Mouse (Mus musculus) thymus, adult 2 months (tissue): ENCODE data around the gene Itpr1. TPM values are rescaled to one million over a fixed set of nuclear protein-coding genes. Genes with fewer than 3 reads are reported as not detected.

Experiments used
- DNase-seq: peaks from one replicate; pipeline ENCODE4 v3.0.0; 2021
- H3K27ac ChIP-seq: fragments of 200-500 bp; 2 replicates; pipeline ENCODE4 v1.5.1; 2012; ENCODE audit warnings: low read length, control low read depth; ENCODE audit not compliant: control insufficient read depth, insufficient read depth
- H3K27me3 ChIP-seq: fragments of 200-500 bp; 2 replicates; pipeline ENCODE4 v1.6.1; 2012; ENCODE audit warnings: mild to moderate bottlenecking, low read length, moderate library complexity, mixed read lengths; ENCODE audit not compliant: control insufficient read depth, insufficient read depth
- H3K36me3 ChIP-seq: fragments of 200-500 bp; 2 replicates; pipeline ENCODE4 v1.6.1; 2012; ENCODE audit warnings: mild to moderate bottlenecking, low read length, moderate library complexity; ENCODE audit not compliant: control insufficient read depth, insufficient read depth
- H3K4me1 ChIP-seq: fragments of 200-500 bp; replicated peaks from 2 replicates; pipeline ENCODE4 v1.6.1; 2012; ENCODE audit warnings: low read length; ENCODE audit not compliant: control insufficient read depth, insufficient read depth
- H3K4me3 ChIP-seq: fragments of 200-500 bp; 2 replicates; pipeline ENCODE4 v1.5.1; 2012; ENCODE audit warnings: mild to moderate bottlenecking, low read length, control low read depth, moderate library complexity; ENCODE audit not compliant: control insufficient read depth, insufficient read depth
- CTCF ChIP-seq: fragments of 200-500 bp; IDR thresholded peaks from 2 replicates; pipeline ENCODE4 v1.5.1; 2012; ENCODE audit warnings: mild to moderate bottlenecking, control low read depth, low read length, moderate library complexity, borderline replicate concordance; ENCODE audit not compliant: control insufficient read depth, poor library complexity, insufficient read depth; ENCODE audit errors: extremely low read depth
- POLR2A ChIP-seq: fragments of 200-500 bp; IDR thresholded peaks from 2 replicates; pipeline ENCODE4 v1.6.1; 2012; ENCODE audit warnings: mild to moderate bottlenecking, low read length, control low read depth, moderate library complexity; ENCODE audit not compliant: control insufficient read depth, poor library complexity, insufficient read depth; ENCODE audit errors: extremely low read depth
- WGBS: fragments of 180-500 bp; shearing (Covaris S2); methylation state at CpG from one replicate; pipeline ENCODE4 v1.1.7; 2018; 5-methylcytosine and 5-hydroxymethylcytosine counted together
- polyA plus RNA-seq: library from polyadenylated mRNA; depleted of rRNA; stranded (reverse); fragments of >200 nt; gene quantifications from 2 replicates; pipeline ENCODE4 v1.2.3, GENCODE M21; 2012

Itpr1 gene
- polyA plus RNA-seq, 1 experiment: 28.8 TPM

- H3K27ac ChIP-seq: no peak overlapping the region
- WGBS: 81% methylated on average over 3 of the region's 3 CpGs
- H3K27me3 ChIP-seq: no peaks in the 10 kb centered on the region
- no peak overlapping the region for H3K4me3 ChIP-seq
- DNase-seq: no peak
- H3K4me1 ChIP-seq: no peaks in the 10 kb centered on the region
- TF ChIP-seq POLR2A (no peak), CTCF (no peak)
- no peaks in the 10 kb centered on the region for H3K36me3 ChIP-seq
These were observed 48.6 kb downstream of the Itpr1 start for GRCm38 (mm10) chr6:108261506-108261905.

- WGBS: 96% methylated on average over 3 of the region's 3 CpGs
- H3K4me3 ChIP-seq: no peak overlapping the region
- no peaks in the 10 kb centered on the region for H3K27me3 ChIP-seq
- no peaks in the 10 kb centered on the region for H3K4me1 ChIP-seq
- DNase-seq: no peak
- no peaks in the 10 kb centered on the region for H3K36me3 ChIP-seq
- TF ChIP-seq CTCF (no peak), POLR2A (no peak)
- no peak overlapping the region for H3K27ac ChIP-seq
These were observed 51.3 kb downstream of the Itpr1 start for GRCm38 (mm10) chr6:108264164-108264563.

DNA sequence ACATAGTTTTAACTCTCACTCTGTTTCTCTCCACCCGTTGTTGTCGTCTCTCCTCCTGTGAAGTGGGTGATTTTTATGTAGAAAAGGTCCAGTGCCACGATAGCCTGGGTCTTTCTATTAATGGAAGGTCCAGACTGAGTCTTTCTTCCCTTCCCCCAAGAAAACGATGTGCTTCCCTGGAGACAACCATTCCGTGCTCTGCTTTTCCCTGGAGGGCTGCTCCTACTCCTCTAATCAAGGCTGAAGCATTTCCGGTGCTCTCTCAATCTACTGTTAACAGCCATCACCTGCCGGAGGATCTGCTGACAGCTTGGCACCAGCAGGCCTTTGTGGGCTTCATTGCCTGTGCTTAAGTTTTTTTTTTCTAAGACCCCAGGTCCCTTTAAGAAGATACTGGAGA, 60.6 kb downstream of the Itpr1 start:
- TF ChIP-seq POLR2A: no peak
- TF ChIP-seq CTCF: no peak
- Histone ChIP-seq H3K4me1 (0 out of 2 replicates have a peak, but pooled peaks cover 2% of the 10 kb centered on the region), H3K27ac (no peak overlapping the region), H3K4me3 (no peak overlapping the region), H3K36me3 (no peaks in the 10 kb centered on the region), H3K27me3 (no peaks in the 10 kb centered on the region)
- DNase-seq: no peak
- WGBS: 93% methylated on average over 7 of the region's 7 CpGs

DNA sequence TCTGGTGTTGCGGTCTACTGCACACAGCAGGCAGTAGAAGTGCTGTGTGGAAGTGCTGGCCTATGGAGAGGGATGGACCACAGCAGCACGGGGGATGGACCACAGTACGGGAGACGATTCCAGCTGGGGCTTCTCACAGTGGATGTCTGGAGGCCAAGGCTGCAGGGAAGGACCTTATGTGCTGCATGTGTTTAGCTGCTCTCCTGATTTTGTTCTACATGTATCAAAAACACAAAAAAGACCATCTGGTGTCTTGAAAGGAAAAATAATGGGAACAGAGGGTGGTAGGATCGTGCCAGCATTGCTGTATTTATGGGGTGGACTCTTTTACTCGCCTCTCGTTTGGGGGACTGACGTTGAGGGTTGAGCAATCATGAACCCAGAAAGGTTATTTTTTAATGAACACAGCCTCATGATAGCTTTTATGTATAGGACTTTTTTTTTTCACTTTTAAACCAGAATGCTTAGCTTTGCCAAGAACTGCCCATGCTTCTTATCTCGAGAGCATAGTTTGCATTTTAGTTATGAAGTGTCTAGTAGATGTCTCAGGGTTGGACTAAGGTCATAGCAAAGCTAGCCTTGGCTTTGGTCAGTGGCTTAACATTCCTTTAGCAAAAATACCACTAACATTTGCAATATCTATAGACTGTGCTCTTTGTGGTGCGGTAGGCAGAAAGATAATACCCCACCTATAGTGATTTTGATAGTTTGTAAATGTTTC, 61.6 kb downstream of the Itpr1 start:
- H3K27ac ChIP-seq: no peak overlapping the region
- 94% methylated on average over 10 of the region's 10 CpGs for WGBS
- H3K27me3 ChIP-seq: no peaks in the 10 kb centered on the region
- H3K4me3 ChIP-seq: no peak overlapping the region
- no peaks in the 10 kb centered on the region for H3K36me3 ChIP-seq
- H3K4me1 ChIP-seq: 0 out of 2 replicates have a peak, but pooled peaks cover 2% of the 10 kb centered on the region
- DNase-seq: no peak
- TF ChIP-seq CTCF (no peak), POLR2A (no peak)

DNA sequence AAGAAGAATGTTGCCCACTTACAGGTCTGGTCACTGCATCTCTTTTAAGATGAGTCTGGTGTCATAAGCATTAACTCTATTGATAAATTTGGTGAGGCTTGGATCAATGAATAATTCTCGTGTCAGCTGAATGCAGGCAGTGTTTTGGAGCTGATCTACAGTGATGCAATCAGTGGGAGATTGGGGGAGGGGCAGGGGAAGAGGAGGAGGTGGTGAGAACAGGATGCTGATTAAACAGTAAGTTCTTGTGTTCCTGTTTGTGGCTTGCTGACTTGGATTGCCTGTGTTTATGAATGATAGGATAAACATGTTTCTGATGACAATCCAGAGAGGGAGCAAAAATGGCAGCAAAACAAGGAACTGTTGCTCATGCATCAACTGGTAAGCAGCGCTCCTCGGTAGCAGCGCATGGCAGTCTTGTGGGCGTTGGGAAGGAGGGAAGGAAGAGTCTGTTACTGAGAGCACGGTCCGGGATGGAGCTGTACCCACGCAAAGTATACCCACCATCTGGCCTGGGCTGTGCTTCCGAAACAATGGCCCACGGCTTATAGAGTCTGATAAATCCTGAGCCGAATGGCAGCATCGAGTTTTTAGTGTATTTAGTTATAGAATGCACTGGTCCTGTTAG, 64.1 kb downstream of the Itpr1 start:
- DNase-seq: peak; percentile 13

DNA sequence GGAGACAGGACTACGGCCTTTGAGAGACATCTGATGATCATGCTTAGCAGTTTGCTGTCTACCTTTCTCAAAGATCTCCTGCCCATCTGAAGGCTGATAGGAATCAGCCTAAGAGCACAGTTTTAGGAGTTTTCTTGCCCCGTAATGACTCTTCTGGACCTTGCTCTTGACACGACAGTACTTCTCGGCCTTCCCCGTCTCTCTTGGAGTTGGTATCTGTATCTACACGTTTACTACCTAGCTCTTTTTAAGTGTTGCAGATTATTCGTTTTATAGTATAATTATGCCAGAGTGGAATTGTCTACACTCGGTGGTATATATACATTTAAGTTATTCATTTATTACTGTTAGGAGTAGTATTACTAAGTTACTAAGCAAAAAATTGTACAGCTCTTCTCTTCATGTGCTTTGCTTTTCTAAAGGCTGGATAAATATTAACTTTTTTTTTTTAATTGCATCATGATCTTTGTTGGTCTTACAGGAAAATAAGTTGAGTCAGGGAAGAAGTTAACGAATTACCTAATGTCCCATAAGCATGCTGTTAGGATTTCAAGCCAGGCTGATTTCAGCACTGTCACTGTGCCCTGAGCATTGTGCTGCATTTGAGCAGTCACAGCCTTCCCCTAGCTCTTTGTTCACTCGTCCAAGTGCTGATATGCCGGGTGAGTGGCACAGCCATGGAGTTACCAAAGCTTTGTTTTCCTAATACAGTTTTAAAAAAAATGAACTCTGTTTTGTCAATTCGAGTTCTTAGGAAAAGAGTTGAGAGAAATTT, 64.9 kb downstream of the Itpr1 start:
- H3K4me3 ChIP-seq: no peak overlapping the region
- 96% methylated on average over 12 of the region's 12 CpGs for WGBS
- H3K27ac ChIP-seq: no peak overlapping the region
- 0 out of 2 replicates have a peak, but pooled peaks cover 2% of the 10 kb centered on the region for H3K4me1 ChIP-seq
- H3K27me3 ChIP-seq: no peaks in the 10 kb centered on the region
- no peaks in the 10 kb centered on the region for H3K36me3 ChIP-seq
- DNase-seq: no peak
- no peak for TF ChIP-seq POLR2A
- no peak for TF ChIP-seq CTCF

More for the DNA sequence above, 64.1 kb downstream of the Itpr1 start:
- no peak for TF ChIP-seq POLR2A
- no peak for TF ChIP-seq CTCF
- no peaks in the 10 kb centered on the region for H3K27me3 ChIP-seq
- no peak overlapping the region for H3K4me3 ChIP-seq
- 91% methylated on average over 12 of the region's 12 CpGs for WGBS
- H3K36me3 ChIP-seq: no peaks in the 10 kb centered on the region
- H3K27ac ChIP-seq: no peak overlapping the region
- H3K4me1 ChIP-seq: 0 out of 2 replicates have a peak, but pooled peaks cover 2% of the 10 kb centered on the region
